Mouse (Mus musculus) liver, embryonic 14.5 days (tissue): Measurements from ENCODE around the gene Rufy3. TPM values are rescaled to one million over a fixed set of nuclear protein-coding genes. Genes with fewer than 3 reads are reported as not detected.

Experiments used
- ATAC-seq: fragments of 200-750 bp; cut with Nextera tagmentation; 2 replicates; pipeline ENCODE4 v1.8.0; 2017; ENCODE audit warnings: moderate number of reproducible peaks, mild to moderate bottlenecking, moderate library complexity; ENCODE audit not compliant: insufficient read depth
- DNase-seq, 3 experiments: peaks; one replicate each; pipeline ENCODE4 v3.0.0-alpha.2; 2012 to 2013; ENCODE audit warnings: low read depth in 3 of 3, low spot score in 3 of 3
- H3K27ac ChIP-seq: fragments of 300-500 bp; sonication (generic); 2 replicates; pipeline ENCODE4 v1.5.1; 2014; ENCODE audit warnings: moderate library complexity, mild to moderate bottlenecking, control low read depth, inconsistent platforms
- H3K27me3 ChIP-seq: fragments of 300-500 bp; sonication (generic); 2 replicates; pipeline ENCODE4 v1.6.1; 2014; ENCODE audit warnings: mild to moderate bottlenecking, low read length, moderate library complexity; ENCODE audit not compliant: control insufficient read depth, insufficient read depth
- H3K36me3 ChIP-seq: fragments of 300-500 bp; sonication (generic); replicated peaks from 2 replicates; pipeline ENCODE4 v1.6.1; 2014; ENCODE audit warnings: low read depth; ENCODE audit not compliant: control insufficient read depth, insufficient read depth
- H3K4me1 ChIP-seq, 2 experiments: fragments of 200-500 bp in 1 of 2; fragments of 300-500 bp in 1 of 2; sonication (generic) in 1 of 2; replicated peaks; 2 replicates each; pipeline ENCODE4 v1.6.1; 2012 to 2014; ENCODE audit warnings: antibody characterized with exemption in 1 of 2, inconsistent platforms in 1 of 2, low read length in 1 of 2; ENCODE audit not compliant: control insufficient read depth in 2 of 2, insufficient read depth in 2 of 2
- H3K4me2 ChIP-seq: fragments of 300-500 bp; sonication (generic); 2 replicates; pipeline ENCODE4 v1.6.1; 2014; ENCODE audit warnings: low read depth, mild to moderate bottlenecking, control low read depth, moderate library complexity
- H3K4me3 ChIP-seq, 2 experiments: fragments of 200-500 bp in 1 of 2; fragments of 300-500 bp in 1 of 2; sonication (generic) in 1 of 2; 2 replicates each; pipeline ENCODE4 v1.5.1; 2012 to 2014; ENCODE audit warnings: low read depth in 2 of 2, low read length in 2 of 2, mild to moderate bottlenecking in 2 of 2, control low read depth in 1 of 2, inconsistent platforms in 1 of 2, moderate library complexity in 1 of 2; ENCODE audit not compliant: insufficient read depth in 1 of 2
- H3K9ac ChIP-seq: fragments of 300-500 bp; sonication (generic); replicated peaks from 2 replicates; pipeline ENCODE4 v1.6.1; 2014; ENCODE audit warnings: mild to moderate bottlenecking, control low read depth, moderate library complexity
- H3K9me3 ChIP-seq: fragments of 300-500 bp; sonication (generic); 2 replicates; pipeline ENCODE4 v1.6.1; 2016; ENCODE audit warnings: low read length, mixed read lengths; ENCODE audit not compliant: control insufficient read depth
- CTCF ChIP-seq: IDR thresholded peaks from 2 replicates; pipeline ENCODE4 v1.5.1; 2016; ENCODE audit warnings: antibody characterized with exemption, low read depth, control low read depth
- EP300 ChIP-seq: IDR thresholded peaks from 2 replicates; pipeline ENCODE4 v1.6.1; 2016; ENCODE audit warnings: antibody characterized with exemption, low read depth
- WGBS: fragments of 180-500 bp; shearing (Covaris S2); extraction: QIAGEN DNeasy Blood & Tissue Kit; methylation state at CpG from one replicate; pipeline ENCODE4 v1.1.7; 2014; ENCODE audit not compliant: insufficient replicate concordance; 5-methylcytosine and 5-hydroxymethylcytosine counted together
- polyA plus RNA-seq, 2 experiments: library from polyadenylated mRNA; depleted of rRNA in 1 of 2; stranded (reverse) in 1 of 2; unstranded in 1 of 2; fragments of >200 nt; fragmentation: Nextera tagmentation in 1 of 2; extraction: Ambion mirVana in 1 of 2; gene quantifications; 2 replicates each; pipeline versions ENCODE4 v1.2.1 to v1.2.3; 2012 to 2014

Rufy3 gene
- polyA plus RNA-seq, 2 experiments, result 3.5 to 4.1 TPM

- Histone ChIP-seq H3K36me3 (peaks cover 4% of the 10 kb centered on the region), H3K27ac (peak overlapping the region; percentile 1; the same call in 1 of the 2 replicates), H3K9me3 (no peaks in the 10 kb centered on the region), H3K4me3 (peak overlapping the region; percentile 69 to 90), H3K27me3 (no peaks in the 10 kb centered on the region), H3K4me1 (peaks cover 8 to 18% of the 10 kb centered on the region in 2 experiments), H3K4me2 (peak overlapping the region; percentile 71), H3K9ac (peak overlapping the region; percentile 74)
- WGBS, result under 1% methylated on average over 47 of the region's 47 CpGs
- ATAC-seq (peak; percentile 40), DNase-seq (peak in 2 of 3 experiments; percentile 48 to 61)
- TF ChIP-seq EP300 (peak; percentile 30; the same call in 1 of the 2 replicates), CTCF (no peak)
Observed at GRCm38 (mm10) chr5:88674703-88675442, 110.0 kb downstream of the Rufy3 start.

- ATAC-seq (peak; percentile 87), DNase-seq (peak; percentile 75 to 80 (median 76))
- peak within 1 kb of the TSS; percentile 71 for H3K4me2 ChIP-seq
- under 1% methylated on average over 111 of the region's 127 CpGs for WGBS
- H3K36me3 ChIP-seq, result peaks cover 2% of the 10 kb centered on the region
- no peaks in the 10 kb centered on the region for H3K27me3 ChIP-seq
- H3K9ac ChIP-seq, result peak within 1 kb of the TSS; percentile 74
- TF ChIP-seq EP300, result no peak
- TF ChIP-seq CTCF, result no peak
- H3K4me3 ChIP-seq, result peak within 1 kb of the TSS; percentile 69 to 90
- no peaks in the 10 kb centered on the region for H3K9me3 ChIP-seq
- H3K27ac ChIP-seq, result peak within 1 kb of the TSS; percentile 48
- peaks cover 8 to 18% of the 10 kb centered on the region in 2 experiments for H3K4me1 ChIP-seq
Observed at GRCm38 (mm10) chr5:88675443-88676387, 110.9 kb downstream of the Rufy3 start, which contains the start of gene Grsf1. Gene Grsf1, minus strand, starts transcription at chr5:88676171.

GRCm38 (mm10) chr5:88678929-88679328 is 114.1 kb downstream of the Rufy3 start:
- ATAC-seq (no peak), DNase-seq (no peak)
- no peaks in the 10 kb centered on the region for H3K36me3 ChIP-seq
- H3K9ac ChIP-seq, result no peak overlapping the region
- TF ChIP-seq EP300 (peak; percentile 63), CTCF (no peak)
- WGBS, result 25% methylated on average over 7 of the region's 7 CpGs
- no peaks in the 10 kb centered on the region for H3K27me3 ChIP-seq
- no peak overlapping the region for H3K4me3 ChIP-seq
- H3K9me3 ChIP-seq, result no peaks in the 10 kb centered on the region
- peaks cover 8 to 22% of the 10 kb centered on the region in 2 experiments for H3K4me1 ChIP-seq
- H3K27ac ChIP-seq, result no peak overlapping the region
- peak overlapping the region; percentile 19 for H3K4me2 ChIP-seq

GRCm38 (mm10) chr5:88679341-88679740 is 114.5 kb downstream of the Rufy3 start:
- ATAC-seq (no peak), DNase-seq (no peak)
- no peak overlapping the region for H3K9ac ChIP-seq
- H3K4me3 ChIP-seq, result no peak overlapping the region
- TF ChIP-seq EP300, result no peak
- no peak for TF ChIP-seq CTCF
- H3K27ac ChIP-seq, result no peak overlapping the region
- 32% methylated on average over 6 of the region's 6 CpGs for WGBS
- H3K27me3 ChIP-seq, result no peaks in the 10 kb centered on the region
- peaks cover 7 to 21% of the 10 kb centered on the region in 2 experiments for H3K4me1 ChIP-seq
- H3K9me3 ChIP-seq, result no peaks in the 10 kb centered on the region
- H3K4me2 ChIP-seq, result peak overlapping the region; percentile 19
- no peaks in the 10 kb centered on the region for H3K36me3 ChIP-seq
